Mouse (Mus musculus): ENCODE data around the gene Phf7. TPM values are rescaled to one million over a fixed set of nuclear protein-coding genes. Genes with fewer than 3 reads are reported as not detected.
A peak's percentile ranks its signal among the peaks of the same experiment; 100 is the strongest.

Phf7 gene
- polyA plus RNA-seq, 1 experiment from 2014 or later: 12.1 TPM

- H3K27me3 ChIP-seq: no peaks in the 10 kb centered on the region
- 75% methylated on average over 2 of the region's 2 CpGs for WGBS
- H3K27ac ChIP-seq (replicated peaks): peak within 1 kb of the TSS; percentile 94; the same call in 1 of the 2 replicates
- peak within 1 kb of the TSS; percentile 53; the same call in 1 of the 2 replicates for H3K9ac ChIP-seq
- no peak for ATAC-seq (ENCODE audit: insufficient number of reproducible peaks, low FRiP score, low TSS enrichment, low read depth)
- H3K4me2 ChIP-seq (replicated peaks): peak within 1 kb of the TSS; percentile 86
- H3K9me3 ChIP-seq (replicated peaks): no peaks in the 10 kb centered on the region
- peaks cover 12% of the 10 kb centered on the region for H3K36me3 ChIP-seq
- peaks cover 33% of the 10 kb centered on the region for H3K4me1 ChIP-seq
- peak within 1 kb of the TSS; percentile 78; the same call in 1 of the 2 replicates for H3K4me3 ChIP-seq (replicated peaks)
Observed at GRCm38 (mm10) chr14:31208084-31208483, 43.0 kb downstream of the Phf7 start, which contains the start of gene Tnnc1. Gene Tnnc1 (plus strand): TSS chr14:31208312.

- ATAC-seq (ENCODE audit: insufficient number of reproducible peaks, low FRiP score, low TSS enrichment, low read depth): no peak
Observed at GRCm38 (mm10) chr14:31207070-31207830, 43.9 kb downstream of the Phf7 start.

DNA sequence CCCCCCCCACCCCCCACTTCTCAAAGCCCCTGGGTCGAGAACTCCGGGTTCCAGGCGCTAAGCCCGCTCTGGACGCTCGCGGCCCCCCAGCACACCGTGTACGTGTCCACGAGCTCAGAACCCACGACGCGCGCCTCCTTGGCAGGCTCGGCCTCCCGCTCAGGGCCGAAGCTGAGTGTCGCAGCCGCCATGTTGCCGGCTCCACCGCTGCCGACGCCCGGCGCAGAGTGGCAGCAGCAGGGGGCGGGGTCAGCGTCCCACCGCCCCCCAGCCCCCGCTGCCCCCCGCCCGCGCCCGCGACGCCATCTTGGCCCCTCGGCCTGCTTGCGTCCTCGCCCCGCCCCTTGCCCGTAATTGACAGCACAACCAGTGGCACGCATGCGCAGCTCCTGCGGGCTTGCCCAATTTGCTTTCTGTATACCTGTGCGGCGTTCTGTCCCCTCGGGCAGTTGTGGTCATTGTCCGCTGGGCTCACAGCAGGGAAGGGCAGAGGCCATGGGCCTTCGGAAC is 44.6 kb downstream of the Phf7 start:
- Histone ChIP-seq H3K9me3 (replicated peaks) (no peaks in the 10 kb centered on the region), H3K4me2 (replicated peaks) (peak overlapping the region; percentile 86), H3K27me3 (no peaks in the 10 kb centered on the region), H3K27ac (replicated peaks) (peak overlapping the region; percentile 94), H3K9ac (peak overlapping the region; percentile 80), H3K4me1 (peaks cover 24% of the 10 kb centered on the region), H3K36me3 (peaks cover 28% of the 10 kb centered on the region), H3K4me3 (replicated peaks) (peak overlapping the region; percentile 78)
- WGBS: under 1% methylated on average over 47 of the region's 48 CpGs
- peak; percentile 80 for ATAC-seq (ENCODE audit: insufficient number of reproducible peaks, low FRiP score, low TSS enrichment, low read depth)

More at GRCm38 (mm10) chr14:31207070-31207830, 43.9 kb downstream of the Phf7 start:
- H3K4me2 ChIP-seq (replicated peaks): peak overlapping the region; percentile 86
- H3K4me1 ChIP-seq: peaks cover 25% of the 10 kb centered on the region
- 80% methylated on average over 13 of the region's 13 CpGs for WGBS
- H3K27ac ChIP-seq (replicated peaks): peak overlapping the region; percentile 94
- peak overlapping the region; percentile 53 for H3K9ac ChIP-seq
- H3K27me3 ChIP-seq: no peaks in the 10 kb centered on the region
- no peaks in the 10 kb centered on the region for H3K9me3 ChIP-seq (replicated peaks)
- H3K4me3 ChIP-seq (replicated peaks): peak overlapping the region; percentile 78
- H3K36me3 ChIP-seq: peaks cover 21% of the 10 kb centered on the region

DNA sequence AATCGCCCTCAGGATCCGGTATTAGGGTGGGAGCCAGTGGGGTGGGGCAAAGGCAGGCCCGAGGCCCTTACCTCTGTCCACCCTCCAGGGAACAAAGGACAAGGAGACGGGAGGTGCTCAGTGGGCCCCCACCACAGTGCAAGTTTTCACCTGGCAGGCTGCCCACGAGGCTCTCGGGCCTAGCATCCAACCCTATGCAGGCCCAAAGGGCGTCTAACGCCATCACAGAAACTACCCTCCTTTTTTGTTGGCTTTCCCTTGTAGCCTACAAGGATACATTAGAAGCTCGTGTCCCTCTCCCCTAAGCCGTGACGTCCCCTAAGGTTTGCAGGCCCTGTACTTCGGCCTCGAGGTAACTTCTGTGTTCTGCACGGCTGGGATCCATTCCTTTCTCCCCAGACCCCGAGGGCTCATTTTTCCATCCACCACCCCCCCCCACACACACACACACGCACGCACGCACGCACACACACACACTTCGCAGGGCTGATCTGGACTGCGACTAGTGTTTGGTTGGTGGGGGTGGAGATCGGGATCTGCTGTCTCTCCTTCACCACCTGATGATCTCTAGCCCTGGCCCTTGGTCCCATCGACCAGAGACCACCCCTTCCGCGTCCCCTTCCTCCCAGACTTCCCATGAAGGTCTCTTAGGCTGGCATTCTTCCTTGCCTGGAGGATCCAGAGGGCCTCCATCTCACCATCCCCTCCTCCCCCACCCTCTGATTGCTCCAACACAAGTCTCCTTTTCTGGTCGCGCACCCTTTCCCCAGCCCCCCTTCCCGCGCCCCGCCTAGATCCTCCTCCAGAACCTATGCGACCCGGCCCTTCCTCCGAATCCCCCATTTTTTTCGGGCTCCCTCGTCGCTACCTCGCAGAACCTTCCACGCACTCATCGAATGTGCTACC is 45.3 kb downstream of the Phf7 start:
- WGBS: under 1% methylated on average over 39 of the region's 39 CpGs
- Histone ChIP-seq H3K4me1 (peaks cover 24% of the 10 kb centered on the region), H3K9me3 (replicated peaks) (no peaks in the 10 kb centered on the region), H3K9ac (peak overlapping the region; percentile 80), H3K4me2 (replicated peaks) (peak overlapping the region; percentile 86), H3K27me3 (no peaks in the 10 kb centered on the region), H3K36me3 (peaks cover 33% of the 10 kb centered on the region), H3K4me3 (replicated peaks) (peak overlapping the region; percentile 78), H3K27ac (replicated peaks) (peak overlapping the region; percentile 94)
- ATAC-seq (ENCODE audit: insufficient number of reproducible peaks, low FRiP score, low TSS enrichment, low read depth): peak; percentile 63

DNA sequence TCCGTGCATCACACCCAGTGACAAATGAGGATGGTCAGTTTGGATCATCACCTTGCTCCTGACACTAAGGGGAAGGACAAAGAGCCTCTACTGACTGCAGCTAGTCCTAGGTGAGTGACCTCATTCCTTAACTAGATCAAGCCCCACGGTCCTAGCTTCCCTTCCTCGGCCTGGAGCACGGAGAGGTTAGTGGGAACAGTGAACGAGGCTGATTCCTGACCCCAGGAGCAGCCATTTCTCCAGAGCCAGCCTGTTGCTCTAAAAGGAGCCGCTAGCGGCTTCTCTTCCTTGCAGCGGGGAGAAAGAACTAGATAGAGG is 45.9 kb downstream of the Phf7 start:
- no peak for ATAC-seq (ENCODE audit: insufficient number of reproducible peaks, low FRiP score, low TSS enrichment, low read depth)
- H3K4me1 ChIP-seq: peaks cover 29% of the 10 kb centered on the region
- WGBS: 10% methylated on average over 8 of the region's 8 CpGs

GRCm38 (mm10) chr14:31204844-31205243 is 46.3 kb downstream of the Phf7 start:
- no peaks in the 10 kb centered on the region for H3K27me3 ChIP-seq
- H3K4me3 ChIP-seq (replicated peaks): peak overlapping the region; percentile 78
- peak overlapping the region; percentile 80 for H3K9ac ChIP-seq
- peaks cover 43% of the 10 kb centered on the region for H3K36me3 ChIP-seq
- H3K27ac ChIP-seq (replicated peaks): peak overlapping the region; percentile 94
- H3K9me3 ChIP-seq (replicated peaks): no peaks in the 10 kb centered on the region
- ATAC-seq (ENCODE audit: insufficient number of reproducible peaks, low FRiP score, low TSS enrichment, low read depth): no peak
- peak overlapping the region; percentile 86 for H3K4me2 ChIP-seq (replicated peaks)
- H3K4me1 ChIP-seq: peaks cover 32% of the 10 kb centered on the region
- WGBS: 63% methylated on average over 4 of the region's 4 CpGs

More for the DNA sequence above, 45.9 kb downstream of the Phf7 start:
- Histone ChIP-seq H3K36me3 (peaks cover 39% of the 10 kb centered on the region), H3K4me2 (replicated peaks) (peak overlapping the region; percentile 86), H3K9ac (peak overlapping the region; percentile 80), H3K27me3 (no peaks in the 10 kb centered on the region), H3K27ac (replicated peaks) (peak overlapping the region; percentile 94), H3K4me3 (replicated peaks) (peak overlapping the region; percentile 78), H3K9me3 (replicated peaks) (no peaks in the 10 kb centered on the region)

GRCm38 (mm10) chr14:31200038-31200437 is 51.1 kb downstream of the Phf7 start:
- H3K9ac ChIP-seq: no peak overlapping the region
- H3K4me1 ChIP-seq: peaks cover 32% of the 10 kb centered on the region
- no peaks in the 10 kb centered on the region for H3K27me3 ChIP-seq
- H3K36me3 ChIP-seq: peaks cover 77% of the 10 kb centered on the region
- no peak overlapping the region for H3K27ac ChIP-seq (replicated peaks)
- no peak for ATAC-seq (ENCODE audit: insufficient number of reproducible peaks, low FRiP score, low TSS enrichment, low read depth)
- H3K4me3 ChIP-seq (replicated peaks): no peak overlapping the region
- WGBS: 88% methylated on average over 3 of the region's 3 CpGs
- no peak overlapping the region for H3K4me2 ChIP-seq (replicated peaks)
- H3K9me3 ChIP-seq (replicated peaks): no peaks in the 10 kb centered on the region

GRCm38 (mm10) chr14:31199599-31199998 is 51.5 kb downstream of the Phf7 start:
- Histone ChIP-seq H3K27ac (replicated peaks) (no peak overlapping the region; the same call in 1 of the 2 replicates), H3K4me2 (replicated peaks) (no peak overlapping the region), H3K27me3 (no peaks in the 10 kb centered on the region), H3K4me3 (replicated peaks) (no peak overlapping the region), H3K9me3 (replicated peaks) (no peaks in the 10 kb centered on the region), H3K9ac (no peak overlapping the region), H3K4me1 (peaks cover 32% of the 10 kb centered on the region), H3K36me3 (peaks cover 80% of the 10 kb centered on the region)
- WGBS: 88% methylated on average over 7 of the region's 7 CpGs
- no peak for ATAC-seq (ENCODE audit: insufficient number of reproducible peaks, low FRiP score, low TSS enrichment, low read depth)

DNA sequence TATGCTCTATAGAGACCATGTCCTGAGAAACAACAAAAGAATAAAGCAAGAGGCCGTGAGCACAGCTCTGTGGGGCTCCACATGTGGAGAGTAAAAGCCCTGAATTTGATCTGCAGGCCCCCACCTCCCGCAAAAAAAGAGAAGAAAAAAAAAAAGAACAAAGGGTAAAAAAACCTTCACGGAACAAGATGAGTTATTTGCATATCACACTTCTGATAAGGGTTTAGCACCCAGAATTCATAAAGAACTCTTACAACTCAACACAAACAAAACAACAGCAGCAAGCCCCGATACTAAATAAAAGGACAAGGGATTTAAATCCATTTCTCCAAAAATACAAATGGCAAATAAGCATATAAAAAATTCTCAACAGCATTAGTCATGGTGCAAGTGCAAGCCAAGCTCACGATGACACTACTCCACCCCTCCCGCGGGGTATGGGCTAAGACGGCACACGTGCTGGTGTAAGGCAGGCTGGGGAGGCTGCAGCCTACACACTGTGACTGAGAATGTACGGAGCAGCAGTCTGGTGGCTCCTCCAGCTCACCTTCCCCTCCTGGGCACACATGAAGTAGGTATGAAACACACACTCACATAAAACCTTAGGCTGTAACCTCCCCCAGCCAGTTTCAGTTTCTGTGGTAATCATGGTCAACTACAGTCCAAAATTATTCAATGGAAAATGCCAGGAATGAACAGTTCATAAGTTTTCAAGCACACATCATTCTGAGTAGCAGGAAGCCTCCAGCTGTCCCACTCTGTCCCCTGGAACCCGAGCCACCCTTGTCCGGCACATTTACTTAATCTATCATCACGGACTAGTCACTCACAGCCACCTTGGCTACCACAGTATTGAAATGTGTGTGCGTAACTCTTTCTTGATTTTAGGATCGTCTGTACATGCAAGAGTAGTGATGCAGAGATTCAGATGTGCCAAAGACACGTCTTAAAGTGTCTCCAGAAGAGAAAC is 53.3 kb downstream of the Phf7 start:
- WGBS: 52% methylated on average over 16 of the region's 16 CpGs
- Histone ChIP-seq H3K36me3 (peaks cover 81% of the 10 kb centered on the region), H3K4me3 (replicated peaks) (no peak overlapping the region), H3K4me2 (replicated peaks) (no peak overlapping the region), H3K9me3 (replicated peaks) (no peaks in the 10 kb centered on the region), H3K27ac (replicated peaks) (peak overlapping the region; percentile 56), H3K27me3 (no peaks in the 10 kb centered on the region), H3K9ac (no peak overlapping the region), H3K4me1 (peaks cover 23% of the 10 kb centered on the region)
- ATAC-seq (ENCODE audit: insufficient number of reproducible peaks, low FRiP score, low TSS enrichment, low read depth): peak; percentile 77

DNA sequence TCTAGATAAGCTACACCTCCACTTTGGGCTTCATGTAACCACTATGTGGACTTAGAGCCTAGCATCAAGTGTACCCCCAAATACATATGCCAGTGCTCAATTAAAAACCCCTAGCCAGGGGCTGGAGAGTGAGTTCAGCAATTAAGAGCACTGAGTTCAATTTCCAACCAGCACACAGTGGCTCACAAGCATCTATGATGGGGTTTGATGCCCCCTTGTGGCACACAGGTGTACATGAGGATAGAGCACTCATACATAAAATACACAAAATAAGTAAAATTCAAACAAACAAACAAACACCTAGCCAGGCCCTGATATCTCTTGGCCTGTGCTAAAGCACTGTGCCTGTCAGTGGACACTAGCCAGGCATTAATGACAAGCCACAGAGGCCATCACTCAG is 55.1 kb downstream of the Phf7 start:
- H3K27ac ChIP-seq (replicated peaks): 0 out of 2 replicates have a peak overlapping the region, but pooled peaks have one; percentile 63
- H3K9ac ChIP-seq: no peak overlapping the region
- ATAC-seq (ENCODE audit: insufficient number of reproducible peaks, low FRiP score, low TSS enrichment, low read depth): no peak

More for the DNA sequence above, 55.1 kb downstream of the Phf7 start:
- Histone ChIP-seq H3K4me3 (replicated peaks) (no peak overlapping the region), H3K4me1 (peaks cover 23% of the 10 kb centered on the region), H3K27me3 (no peaks in the 10 kb centered on the region), H3K36me3 (peaks cover 83% of the 10 kb centered on the region), H3K4me2 (replicated peaks) (no peak overlapping the region), H3K9me3 (replicated peaks) (no peaks in the 10 kb centered on the region)
